Mouse (Mus musculus) heart, adult 2 months (tissue): ENCODE results near the gene Ankrd13c.

Source experiments
- CTCF ChIP-seq: fragments of 200-600 bp; IDR thresholded peaks from 2 replicates; pipeline ENCODE4 v1.8.1; 2022; ENCODE audit warnings: antibody characterized with exemption, mild to moderate bottlenecking, moderate library complexity
- EP300 ChIP-seq: fragments of 200-500 bp; IDR thresholded peaks from 2 replicates; pipeline ENCODE4 v1.6.1; 2011; ENCODE audit warnings: low read depth, low read length, control low read depth; ENCODE audit not compliant: insufficient read depth
- POLR2A ChIP-seq: fragments of 200-500 bp; IDR thresholded peaks from 2 replicates; pipeline ENCODE4 v1.6.1; 2011; ENCODE audit warnings: mild to moderate bottlenecking, low read depth, low read length, control low read depth; ENCODE audit not compliant: insufficient read depth

DNA sequence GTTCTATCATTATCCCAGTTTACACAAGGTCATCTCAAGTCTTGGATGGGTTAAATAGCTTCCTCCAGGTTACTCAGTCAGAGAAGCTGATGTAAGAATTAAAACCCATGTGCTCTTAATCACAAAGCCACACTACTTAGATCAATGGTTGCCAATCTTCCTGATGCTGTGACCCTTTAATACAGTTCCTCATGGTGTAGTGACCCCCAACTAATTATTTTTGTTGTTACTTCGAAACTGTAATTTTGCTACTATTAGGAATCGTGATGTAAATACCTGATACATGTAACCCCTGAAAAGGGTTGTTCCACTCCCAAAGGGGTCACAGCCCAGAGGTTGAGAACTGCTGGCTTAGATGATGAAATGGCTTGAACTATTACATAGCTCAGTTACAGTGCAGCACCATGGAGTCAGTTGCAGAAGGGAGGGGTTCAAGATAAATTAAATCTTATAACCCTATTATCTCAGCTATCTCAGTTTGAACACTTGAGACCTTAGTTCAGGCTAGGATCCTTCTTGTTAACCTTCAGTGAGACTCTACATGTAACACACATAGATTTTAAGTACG, 23.7 kb upstream of the Ankrd13c start:
- TF ChIP-seq POLR2A (no peak), CTCF (no peak), EP300 (no peak)
